Mouse (Mus musculus) cerebellum, postnatal 4 days (tissue): ENCODE measurements at regions not wholly inside any gene's neighbourhood (a gene's known extent, or its start where the extent isn't known, plus 50 kb on each side); places are given as distances from the start of the nearest gene placed in this dataset.

Experiments
- DNase-seq, 2 experiments: peaks; one replicate each; pipeline ENCODE4 v3.0.0; 2022; ENCODE audit warnings: low spot score in 2 of 2, mixed read lengths in 1 of 2

GRCm38 (mm10) chr10:124318761-124319160 lies 1055.0 kb downstream of the Fam19a2 start:
- no peak for DNase-seq

GRCm38 (mm10) chr10:124320191-124321110 lies 1056.7 kb downstream of the Fam19a2 start:
- no peak for DNase-seq

GRCm38 (mm10) chr10:124332491-124332890 lies 1056.8 kb downstream of the Slc16a7 start:
- DNase-seq, result no peak

GRCm38 (mm10) chr10:124338923-124339322 lies 1050.3 kb downstream of the Slc16a7 start:
- no peak for DNase-seq

GRCm38 (mm10) chr10:124349300-124349699 lies 1040.0 kb downstream of the Slc16a7 start:
- peak in 1 of 2 experiments; percentile 33 for DNase-seq

- DNase-seq, result no peak
Measured at GRCm38 (mm10) chr10:124362795-124363194, 1026.5 kb downstream of the Slc16a7 start.

GRCm38 (mm10) chr10:124370994-124371393 lies 1018.3 kb downstream of the Slc16a7 start:
- DNase-seq, result no peak

GRCm38 (mm10) chr10:124402647-124403046 lies 986.6 kb downstream of the Slc16a7 start:
- DNase-seq, result no peak

- DNase-seq, result peak in 1 of 2 experiments; percentile 1
Measured at GRCm38 (mm10) chr10:124409633-124410032, 979.6 kb downstream of the Slc16a7 start.

GRCm38 (mm10) chr10:124416531-124416930 lies 972.7 kb downstream of the Slc16a7 start:
- peak in 1 of 2 experiments; percentile 3 for DNase-seq

- DNase-seq, result no peak
Measured at GRCm38 (mm10) chr10:124423418-124423817, 965.8 kb downstream of the Slc16a7 start.
